Mouse (Mus musculus) midbrain, embryonic 11.5 days (tissue): ENCODE results near the gene Klhdc8a. TPM values are rescaled to one million over a fixed set of nuclear protein-coding genes. Genes with fewer than 3 reads are reported as not detected.
"Not testable (repeated sequence)": the region's sequence is repeated elsewhere in the genome, so short reads cannot be mapped to it uniquely, and the experiment has no call there.

ENCODE experiments used
- ATAC-seq: fragments of 200-750 bp; cut with Nextera tagmentation; 2 replicates; pipeline ENCODE4 v1.8.0; 2017; ENCODE audit warnings: moderate TSS enrichment, moderate library complexity; ENCODE audit not compliant: low FRiP score
- DNase-seq: peaks from one replicate; pipeline ENCODE4 v3.0.0; 2015; ENCODE audit warnings: low spot score; ENCODE audit errors: missing footprints
- H3K27ac ChIP-seq: fragments of 300-500 bp; sonication (generic); 2 replicates; pipeline ENCODE4 v1.5.1; 2014; ENCODE audit warnings: low read depth, low read length
- H3K27me3 ChIP-seq: fragments of 300-500 bp; sonication (generic); 2 replicates; pipeline ENCODE4 v1.6.1; 2014; ENCODE audit warnings: mild to moderate bottlenecking, low read length, moderate library complexity, mixed read lengths; ENCODE audit not compliant: control insufficient read depth, insufficient read depth
- H3K36me3 ChIP-seq: fragments of 300-500 bp; sonication (generic); 2 replicates; pipeline ENCODE4 v1.6.1; 2014; ENCODE audit warnings: mild to moderate bottlenecking, low read length, moderate library complexity, mixed read lengths; ENCODE audit not compliant: control insufficient read depth, insufficient read depth
- H3K4me1 ChIP-seq: fragments of 300-500 bp; sonication (generic); 2 replicates; pipeline ENCODE4 v1.6.1; 2014; ENCODE audit warnings: low read length; ENCODE audit not compliant: control insufficient read depth, insufficient read depth
- H3K4me2 ChIP-seq: fragments of 300-500 bp; sonication (generic); 2 replicates; pipeline ENCODE4 v1.6.1; 2014; ENCODE audit warnings: mild to moderate bottlenecking, moderate library complexity
- H3K4me3 ChIP-seq: fragments of 300-500 bp; sonication (generic); 2 replicates; pipeline ENCODE4 v1.5.1; 2014; ENCODE audit warnings: low read depth, low read length
- H3K9ac ChIP-seq: fragments of 300-500 bp; sonication (generic); 2 replicates; pipeline ENCODE4 v1.6.1; 2014; ENCODE audit warnings: low read length
- H3K9me3 ChIP-seq: fragments of 300-500 bp; sonication (generic); 2 replicates; pipeline ENCODE4 v1.6.1; 2016; ENCODE audit warnings: low read length; ENCODE audit not compliant: control insufficient read depth
- WGBS: fragments of 180-500 bp; shearing (Covaris S2); extraction: QIAGEN DNeasy Blood & Tissue Kit; methylation state at CpG from one replicate; pipeline ENCODE4 v1.1.7; 2014; 5-methylcytosine and 5-hydroxymethylcytosine counted together
- polyA plus RNA-seq: library from polyadenylated mRNA; unstranded; fragments of >200 nt; fragmentation: Nextera tagmentation; extraction: Ambion mirVana; gene quantifications from 2 replicates; pipeline ENCODE4 v1.2.1, GENCODE M21; 2014

Klhdc8a gene
- polyA plus RNA-seq, 1 experiment from 2014 or later, result 4.5 TPM

DNA sequence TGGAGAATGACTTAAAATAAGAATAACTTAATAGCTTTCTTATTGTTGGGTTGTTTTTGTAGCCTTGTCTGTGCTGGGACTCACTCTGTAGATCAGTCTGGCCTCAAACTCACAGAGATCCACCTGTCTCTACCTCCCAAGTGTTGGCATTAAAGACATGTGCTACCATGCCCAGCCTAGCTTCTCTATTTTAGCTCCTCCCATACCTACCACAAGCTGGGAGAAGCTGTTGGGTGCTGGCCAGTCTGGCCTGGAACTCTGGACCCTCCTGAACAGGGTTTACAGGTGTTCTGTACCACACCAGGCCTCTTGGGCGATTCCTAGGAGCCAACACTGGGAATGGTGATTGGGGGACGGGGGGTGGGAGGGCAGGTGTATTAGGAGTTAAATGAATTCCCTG, 44.8 kb downstream of the Klhdc8a start:
- Histone ChIP-seq H3K9me3 (no peaks in the 10 kb centered on the region), H3K4me2 (no peak overlapping the region), H3K9ac (no peak overlapping the region), H3K36me3 (no peaks in the 10 kb centered on the region), H3K4me1 (no peaks in the 10 kb centered on the region; the same call in none of the 2 replicates), H3K27ac (no peak overlapping the region), H3K4me3 (no peak overlapping the region), H3K27me3 (no peaks in the 10 kb centered on the region)
- WGBS, result 80% methylated on average over 2 of the region's 2 CpGs
- no peak for ATAC-seq
- DNase-seq, result no peak

DNA sequence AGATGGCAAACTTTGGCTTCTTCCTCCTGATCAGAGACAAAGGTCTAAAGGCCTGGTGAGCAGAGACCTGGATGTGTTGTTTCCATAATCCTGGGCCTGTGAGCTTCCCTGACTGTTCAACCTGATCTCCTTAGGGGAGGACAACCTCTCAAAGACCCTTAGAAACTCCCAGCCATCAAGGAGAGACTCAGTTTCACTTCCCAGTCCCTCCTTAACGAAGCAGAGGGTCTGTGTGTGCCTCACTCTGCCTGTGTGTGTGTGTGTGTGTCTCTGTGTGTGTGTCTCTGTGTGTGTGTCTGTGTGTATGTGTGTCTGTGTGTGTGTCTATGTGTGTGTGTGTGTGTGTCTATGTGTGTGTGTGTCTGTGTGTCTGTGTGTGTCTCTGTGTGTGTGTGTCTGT, 45.2 kb downstream of the Klhdc8a start:
- 77% methylated on average over 1 of the region's 1 CpGs for WGBS
- no peak overlapping the region for H3K4me2 ChIP-seq
- no peak overlapping the region for H3K27ac ChIP-seq

DNA sequence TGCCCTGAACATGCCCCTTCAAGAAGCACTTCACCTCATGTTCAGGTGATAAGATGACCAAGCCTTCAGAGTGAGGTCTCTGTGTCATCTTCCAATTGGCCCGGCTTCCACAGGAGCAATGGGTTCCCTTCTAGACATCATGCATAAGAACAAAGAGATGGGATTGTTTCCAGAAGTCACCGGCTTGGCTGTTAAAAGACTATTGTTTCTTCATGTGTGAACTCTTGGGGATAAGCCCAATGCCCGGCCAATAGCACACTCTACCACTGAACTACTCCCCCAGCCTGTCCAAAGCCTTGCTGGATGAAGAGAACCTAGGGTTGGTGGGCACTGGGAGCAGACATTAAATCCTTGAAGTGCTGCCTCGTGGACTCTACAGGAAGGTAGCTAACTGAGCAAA, 47.1 kb downstream of the Klhdc8a start:
- WGBS, result 84% methylated on average over 4 of the region's 4 CpGs
- ATAC-seq, result no peak
- H3K9me3 ChIP-seq, result no peaks in the 10 kb centered on the region; the same call in 1 of the 2 replicates

More for the DNA sequence above, 45.2 kb downstream of the Klhdc8a start:
- no peaks in the 10 kb centered on the region for H3K36me3 ChIP-seq
- H3K4me1 ChIP-seq, result no peaks in the 10 kb centered on the region; the same call in 1 of the 2 replicates
- no peaks in the 10 kb centered on the region for H3K9me3 ChIP-seq
- no peak overlapping the region for H3K9ac ChIP-seq
- no peak for DNase-seq
- H3K27me3 ChIP-seq, result no peaks in the 10 kb centered on the region
- no peak overlapping the region for H3K4me3 ChIP-seq
- ATAC-seq, result no peak

DNA sequence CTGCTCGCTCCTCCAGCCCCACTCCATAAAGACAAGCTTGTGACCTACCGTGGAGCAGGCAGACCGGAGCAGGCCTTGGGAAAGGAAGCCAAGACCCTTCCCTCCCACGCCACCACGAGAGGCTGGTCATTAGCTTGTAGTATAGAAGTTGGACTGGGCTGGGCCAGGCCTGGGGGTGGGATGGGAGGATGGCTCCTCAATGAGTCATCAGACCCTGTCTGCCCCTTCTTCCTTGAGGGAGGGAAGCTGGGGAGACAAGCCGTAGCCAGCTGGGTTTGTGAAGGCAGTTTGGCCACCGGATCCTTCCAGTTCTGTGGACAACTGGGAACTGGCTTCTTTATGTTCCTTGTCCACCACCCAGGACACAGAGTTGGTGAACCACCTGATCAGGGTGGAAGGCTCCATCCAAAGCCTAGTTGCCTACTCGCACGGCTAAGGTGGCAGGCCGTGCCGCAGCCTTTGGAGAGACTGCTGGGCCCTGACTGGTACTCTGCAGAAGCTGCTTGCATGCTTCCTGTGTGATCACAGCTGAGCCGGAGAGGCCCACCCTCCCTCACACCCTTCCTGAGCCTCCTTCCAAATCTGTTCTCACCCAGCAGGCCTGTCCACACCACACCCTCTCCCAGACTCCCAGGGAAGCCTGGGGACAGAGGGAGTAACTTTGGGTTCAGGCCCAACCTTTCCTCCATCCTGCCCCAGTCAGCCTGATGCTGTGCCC, 47.9 kb downstream of the Klhdc8a start:
- H3K4me3 ChIP-seq, result no peak overlapping the region
- H3K9ac ChIP-seq, result no peak overlapping the region
- no peak for DNase-seq
- 88% methylated on average over 12 of the region's 12 CpGs for WGBS
- H3K4me1 ChIP-seq, result no peaks in the 10 kb centered on the region; the same call in 1 of the 2 replicates
- peaks cover 4% of the 10 kb centered on the region; the same call in 1 of the 2 replicates for H3K9me3 ChIP-seq
- no peak for ATAC-seq
- no peaks in the 10 kb centered on the region for H3K36me3 ChIP-seq
- no peaks in the 10 kb centered on the region for H3K27me3 ChIP-seq
- no peak overlapping the region for H3K4me2 ChIP-seq
- no peak overlapping the region; the same call in 1 of the 2 replicates for H3K27ac ChIP-seq

More for the DNA sequence above, 47.1 kb downstream of the Klhdc8a start:
- DNase-seq, result no peak
- Histone ChIP-seq H3K4me1 (no peaks in the 10 kb centered on the region; the same call in 1 of the 2 replicates), H3K9ac (no peak overlapping the region), H3K4me3 (no peak overlapping the region), H3K27ac (no peak overlapping the region), H3K36me3 (no peaks in the 10 kb centered on the region), H3K4me2 (no peak overlapping the region), H3K27me3 (no peaks in the 10 kb centered on the region)

DNA sequence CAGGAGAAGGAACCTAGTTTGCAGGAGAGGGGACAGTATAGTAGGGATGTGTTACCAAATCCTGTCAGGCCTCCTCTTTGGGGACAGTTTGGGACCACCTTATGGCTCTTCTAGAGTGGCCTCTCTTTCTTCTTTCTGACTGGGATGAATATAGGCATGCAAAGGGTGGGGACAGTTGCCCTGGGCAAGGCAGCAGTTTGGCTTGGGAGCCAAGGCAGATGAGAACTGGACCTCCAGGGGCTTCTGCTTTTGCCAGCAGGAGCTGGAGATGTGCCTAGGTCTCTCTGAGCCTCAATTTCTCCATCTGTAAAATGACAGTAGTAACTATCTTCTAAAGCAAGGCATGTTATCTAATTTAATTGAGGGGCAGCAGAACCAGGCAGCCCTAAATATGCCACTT, 48.5 kb downstream of the Klhdc8a start:
- H3K27me3 ChIP-seq, result no peaks in the 10 kb centered on the region
- no peak overlapping the region for H3K4me2 ChIP-seq
- no peak overlapping the region for H3K4me3 ChIP-seq
- no peak overlapping the region for H3K27ac ChIP-seq
- H3K9me3 ChIP-seq, result peaks cover 4% of the 10 kb centered on the region; the same call in 1 of the 2 replicates
- H3K4me1 ChIP-seq, result no peaks in the 10 kb centered on the region; the same call in 1 of the 2 replicates
- no peak for DNase-seq
- no peak for ATAC-seq
- H3K36me3 ChIP-seq, result no peaks in the 10 kb centered on the region
- no peak overlapping the region for H3K9ac ChIP-seq

DNA sequence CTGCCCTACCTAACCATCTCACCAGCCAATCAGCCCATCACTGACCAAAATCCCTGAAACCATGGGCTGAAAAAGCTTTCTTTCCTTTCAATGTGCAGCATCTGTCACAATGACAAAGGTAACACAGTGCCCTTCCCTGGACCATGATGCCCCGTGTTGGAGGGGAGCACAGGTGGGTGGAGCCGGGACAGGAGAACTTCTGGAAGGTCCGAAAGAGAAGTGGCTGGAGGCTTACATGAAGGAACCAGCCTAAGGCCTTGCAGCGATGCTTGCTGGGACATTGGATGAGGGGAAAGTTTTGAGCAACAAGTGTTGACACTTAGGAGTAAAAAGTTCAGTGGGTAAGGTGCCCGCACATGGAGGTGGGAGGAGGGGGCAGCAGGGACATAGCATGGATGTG, 50.0 kb downstream of the Klhdc8a start:
- Histone ChIP-seq H3K4me2 (no peak overlapping the region), H3K9ac (no peak overlapping the region), H3K9me3 (peaks cover 4% of the 10 kb centered on the region; the same call in 1 of the 2 replicates), H3K36me3 (no peaks in the 10 kb centered on the region), H3K27me3 (no peaks in the 10 kb centered on the region), H3K27ac (no peak overlapping the region), H3K4me3 (no peak overlapping the region), H3K4me1 (no peaks in the 10 kb centered on the region)
- DNase-seq (no peak), ATAC-seq (no peak)
- 90% methylated on average over 5 of the region's 5 CpGs for WGBS

DNA sequence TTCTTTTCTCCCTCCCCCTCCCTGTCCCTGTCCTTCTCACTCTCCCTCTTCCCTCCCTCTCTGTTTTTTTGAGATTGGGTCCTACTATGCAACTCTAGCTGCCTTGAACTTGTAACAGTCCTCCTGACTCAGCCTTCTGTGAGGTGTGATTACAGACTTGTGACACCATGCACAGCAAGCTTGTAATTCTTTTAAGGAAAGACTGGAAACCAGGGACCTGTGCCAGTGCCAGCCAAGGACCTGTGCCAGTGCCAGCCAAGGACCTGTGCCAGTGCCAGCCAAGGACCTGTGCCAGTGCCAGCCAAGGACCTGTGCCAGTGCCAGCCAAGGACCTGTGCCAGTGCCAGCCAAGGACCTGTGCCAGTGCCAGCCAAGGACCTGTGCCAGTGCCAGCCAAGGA, 50.6 kb downstream of the Klhdc8a start:
- H3K9ac ChIP-seq, H3K27me3 ChIP-seq, ATAC-seq, H3K36me3 ChIP-seq, H3K9me3 ChIP-seq, DNase-seq, H3K4me2 ChIP-seq, H3K4me3 ChIP-seq, H3K27ac ChIP-seq, H3K4me1 ChIP-seq: not testable (repeated sequence)

DNA sequence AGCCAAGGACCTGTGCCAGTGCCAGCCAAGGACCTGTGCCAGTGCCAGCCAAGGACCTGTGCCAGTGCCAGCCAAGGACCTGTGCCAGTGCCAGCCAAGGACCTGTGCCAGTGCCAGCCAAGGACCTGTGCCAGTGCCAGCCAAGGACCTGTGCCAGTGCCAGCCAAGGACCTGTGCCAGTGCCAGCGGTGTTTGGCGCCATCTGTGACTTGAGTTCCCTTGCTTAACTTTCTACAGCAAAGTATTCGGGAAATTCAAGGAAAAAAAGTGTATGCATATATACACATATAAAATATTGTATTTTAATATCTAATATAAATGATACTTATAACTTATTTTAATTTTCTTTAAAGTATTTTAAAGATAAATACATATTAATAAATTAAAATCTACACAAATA, 51.2 kb downstream of the Klhdc8a start:
- not testable (repeated sequence) for H3K9ac ChIP-seq, ATAC-seq, H3K4me2 ChIP-seq, H3K4me1 ChIP-seq, H3K27me3 ChIP-seq, H3K4me3 ChIP-seq, H3K27ac ChIP-seq, H3K36me3 ChIP-seq, DNase-seq, H3K9me3 ChIP-seq
- WGBS, result 98% methylated on average over 3 of the region's 3 CpGs

DNA sequence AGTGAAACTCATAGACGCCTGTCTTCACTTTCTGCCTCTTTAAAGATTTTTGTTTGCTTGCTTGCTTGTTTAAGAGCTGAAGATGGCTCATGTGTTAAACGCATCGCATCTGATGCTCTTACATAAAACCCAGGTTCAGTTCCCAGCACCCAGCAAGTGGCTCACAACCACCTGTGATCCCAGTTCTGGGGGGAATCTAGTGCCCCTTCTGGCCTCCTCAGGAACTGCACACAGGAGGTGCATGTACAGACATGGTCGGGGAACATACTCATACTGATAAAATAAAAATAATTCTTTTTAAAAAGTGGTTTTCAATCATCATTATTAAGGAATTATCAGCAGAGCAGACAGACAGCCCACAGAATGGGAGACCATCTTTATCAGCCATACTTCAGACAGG, 52.6 kb downstream of the Klhdc8a start:
- 93% methylated on average over 4 of the region's 4 CpGs for WGBS
- DNase-seq (no peak), ATAC-seq (no peak)
- Histone ChIP-seq H3K27ac (no peak overlapping the region), H3K9ac (no peak overlapping the region), H3K4me1 (peaks cover 14% of the 10 kb centered on the region), H3K9me3 (peaks cover 4% of the 10 kb centered on the region; the same call in 1 of the 2 replicates), H3K4me3 (no peak overlapping the region), H3K4me2 (no peak overlapping the region), H3K27me3 (no peaks in the 10 kb centered on the region), H3K36me3 (no peaks in the 10 kb centered on the region)
